Mouse (Mus musculus) mesoderm, embryonic 11.5 days (tissue): ENCODE results near the gene Sfrp2.

Experiments used
- DNase-seq: peaks from one replicate; pipeline ENCODE4 v3.0.0-alpha.2; 2012; ENCODE audit warnings: low read depth, low spot score

Gene Sfrp2

DNA sequence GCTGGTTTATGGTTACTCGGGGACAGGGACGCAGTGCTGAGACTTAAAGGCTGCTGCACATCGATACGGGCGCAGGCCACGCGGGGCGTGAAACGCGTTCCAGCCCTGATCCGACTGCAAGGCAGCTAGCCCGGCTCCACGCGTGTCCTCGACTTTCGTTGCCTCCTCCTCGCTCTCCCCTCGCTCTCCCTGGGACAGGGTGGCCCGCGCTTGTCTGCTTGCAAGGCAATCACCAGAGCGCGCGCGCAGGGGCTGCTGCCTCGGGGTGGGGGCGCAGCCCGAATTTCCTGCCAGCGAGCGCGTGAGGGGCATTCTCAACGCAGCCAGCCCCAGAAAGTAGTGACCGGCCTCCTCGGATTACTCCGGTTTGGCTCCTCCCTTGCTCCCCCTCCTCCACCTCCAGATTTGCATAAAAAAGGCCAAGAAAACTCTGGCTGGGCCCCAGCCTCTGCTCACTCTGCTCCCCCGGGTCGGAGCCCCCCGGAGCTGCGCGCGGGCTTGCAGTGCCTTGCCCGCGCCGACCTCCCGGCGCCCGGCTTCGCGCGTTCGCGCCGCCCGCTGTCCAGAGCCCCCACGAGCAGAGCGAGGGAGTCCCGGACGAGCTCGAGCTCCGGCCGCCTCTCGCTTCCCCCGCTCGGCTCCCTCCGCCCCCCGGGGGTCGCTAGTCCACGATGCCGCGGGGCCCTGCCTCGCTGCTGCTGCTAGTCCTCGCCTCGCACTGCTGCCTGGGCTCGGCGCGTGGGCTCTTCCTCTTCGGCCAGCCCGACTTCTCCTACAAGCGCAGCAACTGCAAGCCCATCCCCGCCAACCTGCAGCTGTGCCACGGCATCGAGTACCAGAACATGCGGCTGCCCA, at the start of gene Sfrp2:
Gene Sfrp2 (plus strand): TSS at position 451 of the 855 bp plus-strand sequence.
- peak; percentile 91 for DNase-seq

DNA sequence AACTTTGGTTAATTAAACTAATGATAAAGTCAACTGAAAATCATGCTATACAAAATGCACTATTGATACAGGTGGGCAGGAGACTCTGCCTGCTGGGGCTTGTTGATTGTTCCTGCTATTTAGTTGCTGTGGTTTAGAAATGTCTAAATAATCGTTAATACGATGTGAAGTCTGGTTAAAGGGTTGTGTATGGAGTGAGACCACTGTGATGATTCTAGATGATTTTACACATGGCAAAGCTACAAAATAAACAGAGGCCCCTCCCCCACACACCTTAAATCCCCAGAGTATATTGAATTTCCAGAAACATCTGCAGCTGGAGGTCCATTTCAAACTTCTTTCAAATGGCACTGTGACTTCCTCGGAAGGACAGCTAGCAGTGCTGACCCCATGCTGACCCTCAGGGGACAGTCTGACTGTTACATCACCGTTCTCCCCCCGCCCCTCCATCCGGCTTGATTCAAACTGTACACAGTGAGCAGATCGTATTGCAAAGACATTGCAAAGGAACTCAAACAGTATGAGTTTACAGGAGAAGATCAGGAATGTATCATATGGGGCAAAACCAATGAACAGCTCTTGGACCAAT, 48.4 kb upstream of the Sfrp2 start:
- DNase-seq: peak; percentile 45

DNA sequence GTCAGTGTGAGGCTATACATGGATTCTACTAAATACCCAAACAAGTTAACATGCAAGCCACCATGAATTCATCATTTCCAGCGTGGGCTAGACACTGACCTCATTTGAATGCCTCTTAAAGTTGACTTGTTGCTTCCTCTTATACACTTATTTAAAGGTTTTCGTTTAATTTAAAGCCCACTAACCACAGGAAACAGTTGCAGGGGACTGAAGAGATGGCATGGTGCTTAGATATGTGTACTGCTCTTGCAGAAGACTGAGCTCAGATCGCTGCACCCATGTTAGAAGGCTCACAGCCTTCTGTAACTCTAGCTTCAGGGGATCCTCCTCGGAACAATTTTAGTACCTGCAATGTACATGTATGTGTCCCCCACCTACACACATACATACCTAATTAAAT, 47.5 kb upstream of the Sfrp2 start:
- no peak for DNase-seq

DNA sequence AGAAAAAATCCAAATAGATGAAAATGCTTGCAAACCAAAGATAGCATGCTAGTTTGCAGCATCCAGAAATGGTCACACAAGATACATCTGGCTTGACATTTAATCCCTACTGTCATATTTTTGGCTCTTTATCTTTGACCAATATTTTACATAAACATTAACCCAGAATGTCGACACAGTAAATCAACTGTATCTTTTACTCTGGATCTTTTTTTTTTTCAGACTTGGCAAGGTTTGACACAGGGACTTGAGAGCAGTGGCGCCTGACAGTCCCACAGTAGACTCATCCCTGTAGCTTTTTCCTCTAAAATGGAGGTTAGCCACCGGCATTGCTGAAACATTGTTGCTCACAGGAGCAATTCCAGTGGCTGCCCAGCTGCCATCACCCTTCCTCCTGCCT, 37.9 kb upstream of the Sfrp2 start:
- DNase-seq: no peak

DNA sequence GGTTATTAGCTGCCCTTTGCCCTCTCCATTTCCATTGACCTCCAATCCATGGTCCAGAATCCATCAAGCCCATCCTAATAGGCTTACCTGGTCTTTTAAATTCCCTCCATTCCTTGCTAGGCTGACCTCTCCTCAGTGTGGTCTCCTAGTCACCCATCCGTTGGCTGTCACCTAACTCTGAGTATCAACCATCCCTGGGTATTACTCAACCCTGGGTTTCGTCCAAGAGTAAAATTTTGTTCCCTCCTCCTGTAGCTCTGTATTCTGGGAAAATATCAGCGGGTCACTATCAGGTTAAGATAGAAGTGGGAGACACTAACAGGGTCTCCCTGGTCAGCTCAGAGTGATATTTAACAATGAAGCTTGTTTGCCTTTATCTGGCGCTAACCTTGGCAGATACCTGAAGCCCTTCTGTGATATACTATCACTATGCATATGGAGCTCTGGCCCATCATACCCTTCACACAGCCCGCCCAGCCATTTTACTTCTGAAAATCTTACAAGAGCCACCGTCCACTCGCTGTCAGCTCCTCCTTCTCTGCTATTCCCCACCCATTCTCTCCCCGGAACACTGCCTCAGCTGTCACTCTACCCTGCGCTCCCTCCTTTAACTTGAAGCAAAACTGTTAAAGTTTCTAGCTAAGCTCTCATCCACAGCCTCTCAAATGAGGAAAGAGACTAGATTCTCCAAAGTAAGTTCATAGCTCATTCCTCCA, 37.3 kb upstream of the Sfrp2 start:
- DNase-seq: no peak

DNA sequence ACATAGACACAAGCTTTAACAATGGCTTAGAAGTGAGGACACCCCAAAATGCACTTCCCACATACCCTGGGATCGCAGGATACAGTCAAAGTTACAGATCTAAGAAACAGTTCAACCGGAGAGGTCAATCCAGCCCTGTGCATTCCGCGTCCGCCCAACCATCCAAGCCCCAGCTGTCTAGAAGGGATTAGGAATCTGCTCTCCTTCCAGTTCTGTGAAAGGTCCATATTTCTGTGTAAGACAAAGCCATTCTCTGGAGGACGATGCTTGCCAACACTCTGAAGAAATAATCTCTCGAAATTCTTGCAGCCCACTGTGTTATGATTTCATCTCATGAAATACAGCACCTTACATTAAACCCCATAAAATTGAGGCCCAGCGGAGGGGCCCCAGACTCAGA, 32.1 kb upstream of the Sfrp2 start:
- no peak for DNase-seq

DNA sequence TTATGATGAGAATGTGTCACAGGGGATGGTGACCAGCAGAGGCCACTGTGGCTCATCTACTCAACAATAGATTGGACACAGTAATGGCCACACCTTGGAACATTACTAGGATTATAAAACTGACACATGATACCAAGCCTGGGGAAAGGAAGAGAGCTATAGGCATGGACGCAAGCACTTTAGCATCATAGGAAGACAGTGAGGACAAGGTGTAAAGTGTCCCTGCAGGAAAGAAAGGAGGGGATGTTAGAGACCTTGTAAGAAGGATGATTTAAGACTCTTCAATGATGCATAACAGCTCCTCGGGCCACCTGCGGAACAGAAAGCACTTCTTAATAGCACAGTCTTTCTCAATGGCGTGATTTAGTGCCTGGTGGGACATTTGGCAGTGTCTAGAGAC, 29.1 kb upstream of the Sfrp2 start:
- DNase-seq: peak; percentile 39

DNA sequence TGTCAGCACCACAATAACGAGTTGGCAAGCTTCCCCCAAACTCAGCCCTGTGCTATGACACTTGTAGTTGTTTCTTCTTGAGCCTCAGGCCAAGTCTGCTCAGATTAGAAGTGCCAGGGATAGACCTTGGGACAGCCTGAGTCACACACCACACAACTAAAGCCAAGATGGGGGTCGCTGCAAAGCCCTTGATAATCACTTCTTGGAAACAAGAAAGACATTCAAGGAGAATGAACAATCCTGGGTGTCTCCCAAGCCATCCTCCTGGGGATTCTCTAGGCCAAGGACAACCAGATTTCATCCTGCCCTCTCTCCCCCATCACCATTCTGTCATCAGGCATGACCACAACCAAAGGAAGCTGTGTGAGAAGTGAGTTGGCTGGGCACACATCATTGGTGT, 25.9 kb upstream of the Sfrp2 start:
- DNase-seq: no peak

DNA sequence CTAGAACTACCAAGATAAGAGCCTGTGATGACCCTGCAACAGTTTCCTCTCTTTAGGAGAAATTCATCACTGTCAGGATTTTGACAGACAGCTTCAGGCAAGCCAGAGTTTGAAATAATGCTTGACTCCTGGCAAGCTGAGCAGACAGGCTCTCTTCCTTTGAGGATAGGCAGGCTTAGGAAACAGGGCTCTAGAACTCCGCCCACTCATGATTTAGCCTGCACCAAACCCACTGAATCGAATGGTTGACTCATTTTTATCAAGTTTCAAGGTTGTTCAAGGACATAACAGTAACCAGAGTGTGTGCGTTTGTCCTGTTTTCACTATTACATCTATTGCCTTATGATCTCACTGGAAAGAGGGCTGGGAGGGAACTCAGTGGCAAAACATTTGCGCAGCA, 18.8 kb upstream of the Sfrp2 start:
- no peak for DNase-seq

DNA sequence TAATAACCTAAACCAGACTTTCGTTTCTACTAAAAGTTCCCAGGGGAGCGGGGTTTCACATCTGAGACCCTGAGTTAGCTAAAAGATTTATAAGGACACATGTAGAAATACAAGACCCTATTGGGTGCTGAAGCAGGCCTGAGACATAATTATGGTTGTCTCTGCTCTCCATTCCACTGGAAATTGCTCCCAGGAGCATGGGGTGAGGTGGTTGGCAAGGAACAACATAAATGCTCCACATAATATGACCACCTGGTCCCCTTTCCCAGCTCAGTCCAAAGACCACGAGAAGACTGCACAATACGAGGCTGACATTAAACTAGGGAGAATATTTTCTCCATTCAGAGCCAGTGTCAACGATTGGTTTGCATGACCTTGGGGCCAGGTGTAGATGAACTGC, 18.2 kb upstream of the Sfrp2 start:
- DNase-seq: no peak

DNA sequence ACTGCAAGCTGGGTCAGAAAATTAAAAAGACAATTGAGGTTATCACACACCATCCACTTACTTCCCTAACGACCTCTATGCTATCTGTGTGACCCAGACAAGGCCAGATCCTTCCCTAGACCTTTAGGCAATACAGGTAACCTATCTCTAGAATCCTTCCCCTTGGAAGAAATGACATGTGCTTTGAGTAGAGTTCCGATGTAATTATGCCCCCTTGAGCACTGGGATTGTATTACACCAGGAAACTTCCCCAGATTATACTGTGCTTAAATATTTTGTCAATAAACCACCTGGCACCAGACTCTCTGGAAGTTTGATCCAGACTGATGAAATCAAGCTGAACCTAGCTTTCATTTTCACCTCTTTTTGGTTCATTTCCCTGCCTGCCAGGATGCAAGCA, 14.5 kb upstream of the Sfrp2 start:
- no peak for DNase-seq

DNA sequence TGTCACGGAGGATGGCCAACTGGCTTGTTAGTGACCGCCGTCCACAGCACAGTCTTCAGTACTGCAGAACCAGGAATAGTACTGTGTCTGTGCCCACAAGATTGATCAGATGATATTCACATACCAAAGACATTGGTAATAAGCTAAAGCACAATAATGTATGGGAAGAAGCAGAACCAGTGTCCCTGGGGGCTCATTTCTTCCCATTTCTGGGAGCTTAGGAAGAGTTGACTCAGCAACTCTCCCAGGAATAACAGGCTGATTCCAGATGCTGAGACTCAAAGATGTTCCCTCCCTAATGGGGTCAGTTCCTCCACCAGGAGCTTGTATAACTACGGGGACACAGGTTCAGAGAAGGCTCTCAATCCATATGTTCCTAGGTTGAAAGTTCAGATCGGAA, 13.9 kb upstream of the Sfrp2 start:
- no peak for DNase-seq

DNA sequence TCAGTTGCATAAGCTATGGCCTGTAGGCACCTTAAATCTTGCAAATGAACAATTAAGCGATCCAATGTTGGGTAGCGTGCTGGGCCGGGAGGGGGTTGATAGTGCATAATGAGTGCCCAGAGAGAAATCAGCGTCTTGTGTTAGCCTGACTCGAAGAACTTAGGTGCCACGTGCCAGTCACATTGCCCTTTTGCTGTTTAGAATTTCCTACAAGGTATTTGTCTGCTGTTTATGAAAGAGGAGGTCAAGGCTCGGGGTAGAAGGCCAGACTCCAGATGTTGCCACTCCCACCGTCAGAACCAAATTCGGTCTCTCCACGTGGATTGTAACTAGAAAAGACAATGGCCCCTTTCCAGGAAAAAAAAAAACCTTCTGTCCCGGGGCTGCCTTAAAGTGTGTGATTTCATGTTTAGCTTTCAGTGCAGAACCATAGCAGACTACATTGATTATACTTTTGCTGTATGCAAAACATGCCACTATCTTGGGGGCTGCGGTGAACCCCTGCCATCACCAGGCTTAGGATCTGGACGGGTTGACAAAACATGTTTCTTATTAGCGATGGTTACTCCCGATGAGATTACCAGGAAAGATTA, 11.0 kb upstream of the Sfrp2 start:
- no peak for DNase-seq

DNA sequence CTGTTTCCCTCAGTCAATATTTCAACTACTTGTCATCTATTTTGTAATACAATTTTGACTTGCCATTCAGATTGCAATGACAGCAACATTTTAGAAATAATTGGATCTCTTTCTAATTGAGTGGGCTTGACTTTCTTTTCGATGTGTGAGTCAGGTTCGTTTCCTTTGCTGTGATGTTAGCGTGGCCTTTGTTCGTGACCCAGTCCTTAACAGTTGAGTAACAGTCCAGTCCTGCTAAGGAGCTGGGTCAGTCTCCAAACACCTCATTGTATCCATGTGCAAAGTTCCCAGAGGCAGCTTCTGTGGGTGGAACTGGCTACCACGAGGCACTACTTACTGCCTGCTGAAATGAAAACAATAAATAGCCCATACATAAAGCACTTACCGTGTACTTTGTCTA, 10.5 kb upstream of the Sfrp2 start:
- no peak for DNase-seq

DNA sequence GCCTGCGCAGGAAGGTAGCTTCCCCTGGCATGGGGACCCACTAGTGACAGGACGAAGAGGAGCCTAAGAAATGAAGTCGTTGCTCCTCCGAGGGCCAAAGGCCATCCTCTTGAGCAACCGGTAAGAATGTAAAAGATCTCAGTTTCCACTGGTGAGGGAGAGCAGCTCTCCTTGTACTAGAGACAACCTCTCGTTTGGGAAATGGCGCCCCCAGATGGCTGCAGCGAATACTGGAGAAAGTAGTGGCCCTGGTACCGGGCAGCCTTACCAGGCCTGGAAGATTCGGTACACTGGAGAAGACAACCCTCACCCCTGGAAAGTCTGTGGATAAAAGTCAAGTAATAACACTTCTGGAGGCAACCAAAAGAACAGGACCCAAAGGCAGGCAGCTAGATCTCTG, 3.8 kb upstream of the Sfrp2 start:
- DNase-seq: no peak

DNA sequence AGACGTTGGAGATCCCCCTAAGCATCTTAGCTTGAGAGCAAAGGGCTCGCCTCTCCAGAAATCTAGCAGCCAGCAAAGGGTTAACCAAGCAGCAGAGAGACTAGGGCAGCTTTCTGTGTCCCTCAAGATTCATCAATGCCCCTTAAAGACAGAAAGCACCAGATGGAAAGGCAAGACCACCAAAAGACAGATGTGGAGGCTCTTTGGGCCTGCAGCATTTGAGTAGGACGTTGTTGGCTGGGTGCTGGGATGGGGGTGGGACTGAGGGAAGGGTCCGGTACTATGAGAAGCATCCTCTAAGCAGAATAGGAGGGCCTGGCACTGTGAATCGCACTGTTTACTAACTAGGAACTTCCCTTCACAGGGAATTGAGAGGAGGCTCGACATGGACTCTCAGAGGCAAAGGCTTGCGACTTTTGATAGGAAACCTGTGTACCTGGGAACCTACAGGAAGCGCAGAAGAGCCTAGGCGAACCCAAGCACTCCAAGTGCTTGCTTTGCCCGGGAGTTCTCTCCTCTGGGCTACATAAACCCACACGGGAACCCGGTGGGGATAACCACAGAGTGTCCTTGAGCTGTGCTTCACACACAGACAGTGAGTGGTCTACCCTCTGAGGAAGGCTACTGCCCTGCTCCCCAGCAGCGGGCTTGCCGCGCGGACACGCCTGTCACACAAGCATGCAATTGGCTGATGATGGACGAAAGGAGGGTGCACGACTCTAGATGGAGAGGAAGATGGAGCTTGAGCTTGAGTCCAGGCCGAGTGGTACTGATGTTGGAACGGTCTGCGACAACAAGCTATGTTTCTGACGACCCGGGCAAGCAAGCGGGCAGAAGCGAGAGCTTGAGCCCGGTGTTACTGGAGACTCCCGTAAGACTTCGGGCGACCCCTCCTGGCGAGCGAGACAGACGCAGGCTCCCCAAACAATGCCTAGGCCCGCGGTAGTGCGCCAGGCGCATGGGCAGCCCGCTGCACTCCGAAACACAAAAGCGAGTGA, 2.3 kb upstream of the Sfrp2 start:
- peak; percentile 90 for DNase-seq

DNA sequence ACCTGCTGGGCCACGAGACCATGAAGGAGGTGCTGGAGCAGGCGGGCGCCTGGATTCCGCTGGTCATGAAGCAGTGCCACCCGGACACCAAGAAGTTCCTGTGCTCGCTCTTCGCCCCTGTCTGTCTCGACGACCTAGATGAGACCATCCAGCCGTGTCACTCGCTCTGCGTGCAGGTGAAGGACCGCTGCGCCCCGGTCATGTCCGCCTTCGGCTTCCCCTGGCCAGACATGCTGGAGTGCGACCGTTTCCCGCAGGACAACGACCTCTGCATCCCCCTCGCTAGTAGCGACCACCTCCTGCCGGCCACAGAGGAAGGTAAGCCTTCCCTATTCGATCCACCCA, 577 bp downstream of the Sfrp2 start:
- DNase-seq: no peak

DNA sequence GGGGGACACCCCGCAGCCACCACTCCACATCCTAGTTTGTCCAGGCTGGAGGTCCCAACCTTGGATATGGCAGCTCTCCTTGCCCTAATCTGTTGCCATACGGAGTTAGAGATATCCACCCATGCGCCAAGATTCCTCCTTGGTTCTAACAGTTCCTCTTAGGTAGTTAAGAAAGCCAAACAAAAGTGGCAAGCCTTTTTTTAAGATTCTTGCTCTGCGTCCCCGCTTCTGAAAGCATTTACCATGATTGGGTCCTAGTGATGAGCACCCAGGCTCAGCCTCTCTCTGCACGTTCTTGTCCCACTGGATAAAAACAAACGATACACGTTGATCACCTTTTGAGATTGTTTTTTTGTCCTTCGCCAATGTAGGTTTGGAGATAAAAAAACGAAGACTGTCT, 1.0 kb downstream of the Sfrp2 start:
- no peak for DNase-seq

DNA sequence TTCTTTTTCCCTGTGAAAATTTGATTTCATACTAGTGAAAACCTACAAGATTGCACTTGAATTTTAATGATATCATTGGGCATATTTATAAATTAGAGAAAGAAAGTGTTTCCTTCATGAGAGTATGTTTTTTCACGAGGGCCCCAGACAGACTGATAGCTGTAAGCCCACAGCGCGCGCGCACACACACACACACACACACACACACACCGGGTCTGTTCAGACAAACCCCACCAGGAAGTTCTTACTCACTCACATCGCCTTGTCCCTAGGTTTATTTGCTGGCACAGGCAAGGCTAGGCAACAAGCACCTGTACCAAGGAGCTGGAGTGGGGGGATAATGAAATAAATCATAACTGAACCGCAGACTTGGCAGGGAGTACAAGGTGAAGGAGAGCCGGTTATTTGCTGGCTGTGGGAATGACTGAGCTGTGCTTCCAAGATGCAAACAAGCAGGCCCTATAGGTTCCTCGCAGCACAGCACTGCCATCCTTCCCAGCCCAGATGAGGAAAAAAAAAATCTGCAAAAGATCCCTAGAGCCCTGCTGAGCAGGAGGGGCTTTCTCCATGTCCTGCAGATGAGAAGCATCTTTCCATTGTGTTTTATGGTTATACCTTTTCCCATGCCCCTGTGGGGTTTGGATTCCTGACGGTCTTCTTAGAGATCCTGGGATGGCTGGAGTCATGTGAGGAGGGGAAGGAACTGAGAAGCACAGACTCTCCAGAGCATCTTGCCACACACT, 2.3 kb downstream of the Sfrp2 start:
- DNase-seq: no peak

DNA sequence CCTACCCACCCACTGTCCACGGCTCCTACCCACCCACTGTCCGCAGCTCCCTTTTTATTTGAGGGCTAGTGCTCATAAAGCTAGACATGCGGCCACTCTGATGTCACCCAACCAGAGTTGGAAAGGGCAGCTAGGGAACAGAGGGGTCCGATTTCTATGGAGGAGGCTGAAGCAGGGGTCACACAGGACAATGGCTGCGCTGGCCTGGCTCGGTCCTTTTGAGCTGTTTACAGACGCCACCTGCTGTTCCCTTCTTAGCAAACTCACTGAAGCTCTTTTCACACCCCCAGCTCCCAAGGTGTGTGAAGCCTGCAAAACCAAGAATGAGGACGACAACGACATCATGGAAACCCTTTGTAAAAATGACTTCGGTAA, 2.9 kb downstream of the Sfrp2 start:
- DNase-seq: peak; percentile 43
